Mouse (Mus musculus) T-helper 1 cell (primary cell): ENCODE measurements around the gene Klrg1.

Experiments used
- in situ Hi-C: fragments of 300-600 bp; cut with MboI, MseI; formaldehyde crosslinking; loops from one replicate; pipeline ENCODE4 v1.15.1; 2025; ENCODE audit warnings: high pct_unique_total_duplicates

Klrg1 gene

GRCm38 (mm10) chr6:122282782-122283181 lies at the start of gene Klrg1:
TSS of gene Klrg1 (minus strand) at chr6:122282882.
- in situ Hi-C loops, result no loop called here

- in situ Hi-C loops, result no loop called here
Observed at GRCm38 (mm10) chr6:122325361-122325975, 42.8 kb upstream of the Klrg1 start.

- in situ Hi-C loops, result loop anchor here (25.0 kb wide), 1 partner anchor 494 kb away; the partner anchor contains the start of genes Foxj2 and Slc2a3
Observed at GRCm38 (mm10) chr6:122318726-122319125, 36.0 kb upstream of the Klrg1 start.

- in situ Hi-C loops, result loop anchor here (25.0 kb wide), 1 partner anchor 502 kb away; the partner anchor contains the start of genes Foxj2 and Slc2a3
Observed at GRCm38 (mm10) chr6:122310187-122310820, 27.6 kb upstream of the Klrg1 start.

GRCm38 (mm10) chr6:122309446-122309960 lies 26.8 kb upstream of the Klrg1 start:
- in situ Hi-C loops, result loop anchor here (5.0 to 25.0 kb wide), 4 partner anchors 33 to 503 kb away; partner anchors contain the start of genes Foxj2, Phc1 and Slc2a3

- in situ Hi-C loops, result loop anchor here (5.0 to 25.0 kb wide), 4 partner anchors 34 to 504 kb away; partner anchors contain the start of genes Foxj2, Phc1 and Slc2a3
Observed at GRCm38 (mm10) chr6:122308505-122309393, 26.1 kb upstream of the Klrg1 start, which contains the start of gene M6pr. TSS of gene M6pr (plus strand) at chr6:122308720.

- in situ Hi-C loops, result loop anchor here (5.0 to 25.0 kb wide), 4 partner anchors 34 to 504 kb away; partner anchors contain the start of genes Foxj2, Phc1 and Slc2a3
Observed at GRCm38 (mm10) chr6:122308136-122308504, 25.4 kb upstream of the Klrg1 start.

GRCm38 (mm10) chr6:122306707-122307106 lies 24.0 kb upstream of the Klrg1 start:
- in situ Hi-C loops, result loop anchor here (5.0 to 25.0 kb wide), 4 partner anchors 36 to 506 kb away; partner anchors contain the start of genes Foxj2, Phc1 and Slc2a3

- in situ Hi-C loops, result loop anchor here (5.0 to 25.0 kb wide), 4 partner anchors 37 to 507 kb away; partner anchors contain the start of genes Foxj2, Phc1 and Slc2a3
Observed at GRCm38 (mm10) chr6:122304790-122305555, 22.3 kb upstream of the Klrg1 start.

- in situ Hi-C loops, result loop anchor here (25.0 kb wide), 1 partner anchor 508 kb away; the partner anchor contains the start of genes Foxj2 and Slc2a3
Observed at GRCm38 (mm10) chr6:122304355-122304754, 21.7 kb upstream of the Klrg1 start.

- in situ Hi-C loops, result loop anchor here (25.0 kb wide), 1 partner anchor 509 kb away; the partner anchor contains the start of genes Foxj2 and Slc2a3
Observed at GRCm38 (mm10) chr6:122303526-122303925, 20.8 kb upstream of the Klrg1 start.

GRCm38 (mm10) chr6:122302661-122303060 lies 20.0 kb upstream of the Klrg1 start:
- in situ Hi-C loops, result loop anchor here (25.0 kb wide), 1 partner anchor 510 kb away; the partner anchor contains the start of genes Foxj2 and Slc2a3

GRCm38 (mm10) chr6:122302121-122302520 lies 19.4 kb upstream of the Klrg1 start:
- in situ Hi-C loops, result loop anchor here (25.0 kb wide), 1 partner anchor 510 kb away; the partner anchor contains the start of genes Foxj2 and Slc2a3

- in situ Hi-C loops, result loop anchor here (25.0 kb wide), 1 partner anchor 513 kb away; the partner anchor contains the start of genes Foxj2 and Slc2a3
Observed at GRCm38 (mm10) chr6:122299621-122300133, 17.0 kb upstream of the Klrg1 start.

- in situ Hi-C loops, result no loop called here
Observed at GRCm38 (mm10) chr6:122298223-122298609, 15.5 kb upstream of the Klrg1 start.

- in situ Hi-C loops, result no loop called here
Observed at GRCm38 (mm10) chr6:122297279-122298222, 14.9 kb upstream of the Klrg1 start.

- in situ Hi-C loops, result no loop called here
Observed at GRCm38 (mm10) chr6:122296918-122297278, 14.2 kb upstream of the Klrg1 start.

GRCm38 (mm10) chr6:122295242-122295641 lies 12.6 kb upstream of the Klrg1 start:
- in situ Hi-C loops, result no loop called here

- in situ Hi-C loops, result no loop called here
Observed at GRCm38 (mm10) chr6:122294290-122294689, 11.6 kb upstream of the Klrg1 start.
